Mouse (Mus musculus): ENCODE measurements around the gene Pam. TPM values are rescaled to one million over a fixed set of nuclear protein-coding genes. Genes with fewer than 3 reads are reported as not detected.

Pam gene
- polyA plus RNA-seq, 1 experiment from 2014 or later, result 8.9 TPM

DNA sequence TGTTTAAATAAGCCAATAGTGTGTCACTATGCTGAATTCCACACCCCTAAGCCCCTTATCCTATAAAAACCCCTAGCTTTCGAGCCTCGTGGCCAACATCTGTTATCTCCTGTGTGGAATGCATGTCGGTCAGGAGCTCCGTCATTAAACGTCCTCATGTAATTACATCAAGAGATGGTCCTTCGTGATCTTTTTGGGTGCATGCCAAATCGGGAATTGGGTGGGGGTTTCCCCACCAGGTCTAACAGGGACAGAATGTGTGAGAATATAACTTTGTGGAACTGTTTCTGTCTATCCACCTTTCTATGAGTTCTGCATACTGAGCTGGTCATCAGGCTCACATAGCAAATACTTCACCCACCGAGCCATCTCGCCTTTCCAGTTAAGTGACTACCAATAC lies 299.5 kb downstream of the Pam start:
- no peak for ATAC-seq (ENCODE audit: low read depth)
- Histone ChIP-seq H3K27ac (ENCODE audit: low read length) (no peak overlapping the region), H3K27me3 (ENCODE audit: control insufficient read depth, insufficient read depth, low read depth, low read length) (no peaks in the 10 kb centered on the region), H3K4me3 (ENCODE audit: low read depth, low read length) (no peak overlapping the region), H3K9ac (ENCODE audit: low read depth, low read length) (no peak overlapping the region), H3K36me3 (ENCODE audit: control insufficient read depth, insufficient read depth) (no peaks in the 10 kb centered on the region), H3K4me2 (ENCODE audit: low read depth, low read length) (no peak overlapping the region), H3K4me1 (ENCODE audit: control insufficient read depth, low read depth, low read length) (no peaks in the 10 kb centered on the region), H3K9me3 (replicated peaks; ENCODE audit: control insufficient read depth, low read length) (no peaks in the 10 kb centered on the region)
- WGBS (ENCODE audit: insufficient replicate concordance), result 73% methylated on average over 9 of the region's 9 CpGs

DNA sequence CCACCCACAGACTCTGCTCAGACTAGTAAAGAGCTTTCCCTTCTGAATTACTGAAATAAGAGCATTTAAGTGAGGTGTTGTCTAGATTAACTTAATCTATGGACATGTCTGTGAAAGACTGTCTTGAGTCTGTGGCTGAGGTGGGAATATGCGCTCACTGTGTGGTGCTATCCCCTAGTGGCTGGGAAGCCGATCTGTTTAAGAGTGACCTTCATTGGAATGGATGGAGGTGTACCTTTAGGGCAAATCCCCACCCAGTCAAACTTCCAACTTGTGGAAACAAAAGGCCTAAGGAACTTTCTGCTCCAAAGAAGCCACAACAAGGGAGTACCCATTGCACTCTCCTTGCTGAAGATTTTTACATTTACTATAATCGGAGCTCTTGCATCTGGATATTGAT lies 301.3 kb downstream of the Pam start:
- WGBS (ENCODE audit: insufficient replicate concordance), result 80% methylated on average over 3 of the region's 3 CpGs
- no peak for ATAC-seq (ENCODE audit: low read depth)
- no peaks in the 10 kb centered on the region for H3K27me3 ChIP-seq (ENCODE audit: control insufficient read depth, insufficient read depth, low read depth, low read length)
- no peak overlapping the region for H3K4me3 ChIP-seq (ENCODE audit: low read depth, low read length)
- H3K4me2 ChIP-seq (ENCODE audit: low read depth, low read length), result no peak overlapping the region
- no peaks in the 10 kb centered on the region for H3K4me1 ChIP-seq (ENCODE audit: control insufficient read depth, low read depth, low read length)
- H3K27ac ChIP-seq (ENCODE audit: low read length), result no peak overlapping the region
- no peaks in the 10 kb centered on the region for H3K36me3 ChIP-seq (ENCODE audit: control insufficient read depth, insufficient read depth)
- no peak overlapping the region for H3K9ac ChIP-seq (ENCODE audit: low read depth, low read length)
- no peaks in the 10 kb centered on the region for H3K9me3 ChIP-seq (replicated peaks; ENCODE audit: control insufficient read depth, low read length)

DNA sequence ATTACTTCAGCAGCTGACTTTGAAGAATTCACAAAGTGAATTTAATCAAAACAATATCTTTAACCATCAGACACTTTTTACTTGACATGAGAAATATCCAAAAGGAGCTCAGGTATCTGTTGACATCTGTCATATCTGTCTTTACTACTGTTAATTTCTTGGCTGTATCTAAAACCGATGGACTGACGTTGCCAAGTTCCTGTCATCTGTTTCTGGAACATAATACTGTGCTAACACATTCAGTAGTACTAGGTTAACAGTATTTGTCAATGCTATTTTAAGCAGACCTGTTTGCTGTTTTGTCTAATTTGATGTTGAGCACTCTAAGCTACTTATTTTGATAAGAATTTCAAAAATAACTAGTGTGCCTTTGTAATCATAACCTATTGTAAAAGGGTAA lies 307.0 kb downstream of the Pam start:
- no peak for ATAC-seq (ENCODE audit: low read depth)
- Histone ChIP-seq H3K9ac (ENCODE audit: low read depth, low read length) (no peak overlapping the region), H3K4me1 (ENCODE audit: control insufficient read depth, low read depth, low read length) (no peaks in the 10 kb centered on the region; the same call in 1 of the 2 replicates), H3K27me3 (ENCODE audit: control insufficient read depth, insufficient read depth, low read depth, low read length) (no peaks in the 10 kb centered on the region), H3K9me3 (replicated peaks; ENCODE audit: control insufficient read depth, low read length) (no peaks in the 10 kb centered on the region), H3K4me2 (ENCODE audit: low read depth, low read length) (no peak overlapping the region), H3K4me3 (ENCODE audit: low read depth, low read length) (no peak overlapping the region), H3K36me3 (ENCODE audit: control insufficient read depth, insufficient read depth) (no peaks in the 10 kb centered on the region; the same call in 1 of the 2 replicates), H3K27ac (ENCODE audit: low read length) (no peak overlapping the region)
- 83% methylated on average over 2 of the region's 2 CpGs for WGBS (ENCODE audit: insufficient replicate concordance)

DNA sequence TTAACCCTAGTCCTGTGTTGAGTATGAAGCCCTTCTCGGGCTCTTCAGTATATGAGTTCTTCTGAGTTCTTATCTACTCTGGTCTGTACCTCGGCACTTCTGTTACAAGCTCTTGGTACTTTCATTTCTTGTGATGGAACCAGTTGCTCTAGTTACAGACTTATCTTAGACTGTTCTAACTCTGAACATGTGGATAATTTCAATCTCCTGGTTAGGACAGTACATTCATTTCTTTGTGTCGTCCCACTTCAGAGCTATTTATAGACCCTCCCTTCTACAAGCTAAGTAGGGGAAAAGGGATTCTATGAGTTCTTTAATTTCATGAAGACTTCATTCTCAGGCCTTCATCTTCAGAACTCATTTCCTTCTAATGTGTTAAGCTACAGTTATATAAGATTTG lies 307.8 kb downstream of the Pam start:
- H3K4me3 ChIP-seq (ENCODE audit: low read depth, low read length), result no peak overlapping the region
- 58% methylated on average over 3 of the region's 3 CpGs for WGBS (ENCODE audit: insufficient replicate concordance)
- H3K36me3 ChIP-seq (ENCODE audit: control insufficient read depth, insufficient read depth), result no peaks in the 10 kb centered on the region; the same call in 1 of the 2 replicates
- no peaks in the 10 kb centered on the region for H3K27me3 ChIP-seq (ENCODE audit: control insufficient read depth, insufficient read depth, low read depth, low read length)
- H3K4me1 ChIP-seq (ENCODE audit: control insufficient read depth, low read depth, low read length), result no peaks in the 10 kb centered on the region; the same call in 1 of the 2 replicates
- no peaks in the 10 kb centered on the region for H3K9me3 ChIP-seq (replicated peaks; ENCODE audit: control insufficient read depth, low read length)
- H3K9ac ChIP-seq (ENCODE audit: low read depth, low read length), result no peak overlapping the region
- H3K27ac ChIP-seq (ENCODE audit: low read length), result no peak overlapping the region
- no peak for ATAC-seq (ENCODE audit: low read depth)
- H3K4me2 ChIP-seq (ENCODE audit: low read depth, low read length), result no peak overlapping the region

DNA sequence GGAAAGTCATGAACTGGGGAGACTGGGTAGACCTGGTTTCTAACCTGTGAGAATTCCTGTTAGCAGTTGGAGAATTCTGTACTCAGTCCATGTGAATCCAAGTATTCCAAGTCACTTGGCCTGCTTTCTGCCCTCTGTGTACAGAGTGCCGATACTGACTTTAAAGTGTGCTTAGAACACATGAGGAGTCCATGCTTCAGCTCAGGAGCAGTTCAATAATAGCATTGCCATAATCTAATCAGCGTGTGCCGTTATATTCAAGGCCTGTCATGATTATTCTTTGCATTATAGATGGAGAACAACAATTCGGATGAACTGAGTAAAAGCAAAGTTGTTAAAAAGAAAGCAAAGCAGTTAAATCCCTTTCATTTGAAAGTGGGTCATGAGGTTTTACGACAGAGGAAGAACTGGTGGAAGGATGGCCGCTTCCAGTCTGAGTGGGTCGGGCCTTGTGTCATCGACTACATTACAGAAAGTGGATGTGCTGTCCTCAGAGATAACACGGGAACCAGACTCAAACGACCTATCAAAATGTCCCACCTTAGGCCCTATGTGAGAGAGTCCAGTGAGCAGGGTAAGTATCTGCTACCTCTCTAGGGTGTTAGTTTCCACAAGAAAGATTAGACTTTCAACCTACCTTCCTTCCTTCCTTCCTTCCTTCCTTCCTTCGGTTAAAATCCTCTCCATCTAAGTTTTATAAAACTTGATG lies 309.6 kb downstream of the Pam start:
- Histone ChIP-seq H3K9ac (ENCODE audit: low read depth, low read length) (no peak overlapping the region), H3K27me3 (ENCODE audit: control insufficient read depth, insufficient read depth, low read depth, low read length) (no peaks in the 10 kb centered on the region), H3K9me3 (replicated peaks; ENCODE audit: control insufficient read depth, low read length) (no peaks in the 10 kb centered on the region), H3K27ac (ENCODE audit: low read length) (no peak overlapping the region; the same call in 1 of the 2 replicates), H3K4me1 (ENCODE audit: control insufficient read depth, low read depth, low read length) (no peaks in the 10 kb centered on the region; the same call in 1 of the 2 replicates), H3K4me3 (ENCODE audit: low read depth, low read length) (no peak overlapping the region), H3K4me2 (ENCODE audit: low read depth, low read length) (no peak overlapping the region), H3K36me3 (ENCODE audit: control insufficient read depth, insufficient read depth) (no peaks in the 10 kb centered on the region; the same call in 1 of the 2 replicates)
- peak; percentile 96 for ATAC-seq (ENCODE audit: low read depth)
- 61% methylated on average over 11 of the region's 11 CpGs for WGBS (ENCODE audit: insufficient replicate concordance)

DNA sequence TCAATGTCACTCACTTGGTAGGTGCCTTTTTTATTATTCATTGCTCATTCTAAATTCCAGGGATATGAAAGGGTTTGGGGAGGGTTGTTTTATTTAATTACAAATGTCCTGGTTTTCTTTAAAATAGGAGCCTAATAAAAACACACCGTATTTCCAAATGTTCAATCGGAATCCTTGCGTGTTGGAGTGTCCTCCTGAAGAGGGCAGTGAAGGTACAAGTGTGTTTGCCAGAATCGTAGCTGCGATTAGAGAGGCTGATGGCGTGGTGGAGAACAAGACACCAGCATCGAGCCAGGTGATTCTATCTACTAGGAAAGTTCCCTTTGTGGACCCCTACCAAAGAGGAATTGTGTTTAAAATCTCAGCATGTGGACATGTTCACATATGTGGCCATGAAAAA lies 310.5 kb downstream of the Pam start:
- 80% methylated on average over 7 of the region's 7 CpGs for WGBS (ENCODE audit: insufficient replicate concordance)
- no peak overlapping the region for H3K9ac ChIP-seq (ENCODE audit: low read depth, low read length)
- H3K27ac ChIP-seq (ENCODE audit: low read length), result no peak overlapping the region
- no peak overlapping the region for H3K4me3 ChIP-seq (ENCODE audit: low read depth, low read length)
- no peaks in the 10 kb centered on the region; the same call in 1 of the 2 replicates for H3K36me3 ChIP-seq (ENCODE audit: control insufficient read depth, insufficient read depth)
- H3K27me3 ChIP-seq (ENCODE audit: control insufficient read depth, insufficient read depth, low read depth, low read length), result no peaks in the 10 kb centered on the region
- H3K9me3 ChIP-seq (replicated peaks; ENCODE audit: control insufficient read depth, low read length), result no peaks in the 10 kb centered on the region
- no peak for ATAC-seq (ENCODE audit: low read depth)
- no peak overlapping the region for H3K4me2 ChIP-seq (ENCODE audit: low read depth, low read length)
- no peaks in the 10 kb centered on the region; the same call in 1 of the 2 replicates for H3K4me1 ChIP-seq (ENCODE audit: control insufficient read depth, low read depth, low read length)

DNA sequence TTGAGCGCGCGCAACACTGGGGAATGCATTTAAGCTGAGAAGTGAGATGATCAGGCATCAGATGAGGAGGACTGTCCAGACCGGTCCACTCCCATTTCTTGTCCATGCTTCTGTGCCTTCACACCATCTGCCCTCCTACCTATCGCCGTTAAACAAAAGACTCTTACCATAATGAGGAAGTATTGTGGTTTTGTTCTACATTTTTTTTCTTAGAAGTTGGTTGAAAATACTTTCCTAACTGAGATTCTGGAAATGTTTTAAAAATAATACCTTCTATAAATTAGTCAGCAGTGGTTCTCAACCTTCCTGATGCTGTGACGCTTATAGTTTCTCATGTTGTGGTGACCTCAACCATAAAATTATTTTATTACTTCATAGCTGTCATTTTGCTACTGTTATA lies 313.8 kb downstream of the Pam start:
- no peaks in the 10 kb centered on the region; the same call in 1 of the 2 replicates for H3K36me3 ChIP-seq (ENCODE audit: control insufficient read depth, insufficient read depth)
- WGBS (ENCODE audit: insufficient replicate concordance), result 70% methylated on average over 7 of the region's 7 CpGs
- H3K27ac ChIP-seq (ENCODE audit: low read length), result no peak overlapping the region
- no peak overlapping the region for H3K9ac ChIP-seq (ENCODE audit: low read depth, low read length)
- H3K4me2 ChIP-seq (ENCODE audit: low read depth, low read length), result no peak overlapping the region
- no peaks in the 10 kb centered on the region for H3K27me3 ChIP-seq (ENCODE audit: control insufficient read depth, insufficient read depth, low read depth, low read length)
- no peak for ATAC-seq (ENCODE audit: low read depth)
- no peaks in the 10 kb centered on the region; the same call in 1 of the 2 replicates for H3K4me1 ChIP-seq (ENCODE audit: control insufficient read depth, low read depth, low read length)
- H3K9me3 ChIP-seq (replicated peaks; ENCODE audit: control insufficient read depth, low read length), result no peaks in the 10 kb centered on the region
- no peak overlapping the region for H3K4me3 ChIP-seq (ENCODE audit: low read depth, low read length)

DNA sequence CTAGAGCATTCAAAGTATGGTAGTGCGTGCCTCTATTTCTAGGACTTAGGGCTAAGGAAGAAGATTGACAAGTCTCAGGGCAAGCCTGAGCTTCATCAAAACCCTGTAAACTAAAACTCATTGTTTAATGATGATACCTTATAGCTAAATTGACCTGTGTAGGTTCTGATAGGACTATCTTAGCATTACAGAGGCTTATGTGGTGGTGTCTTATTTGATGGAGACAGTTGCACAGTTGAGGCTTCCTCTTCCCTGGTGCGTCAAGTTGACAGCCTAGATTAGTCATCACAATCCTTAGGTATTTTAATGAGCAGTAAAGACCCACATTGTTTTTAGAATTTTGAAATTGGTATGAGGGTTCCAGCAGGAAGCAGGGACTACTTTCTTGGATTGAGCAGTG lies 321.5 kb downstream of the Pam start:
- H3K9me3 ChIP-seq (replicated peaks; ENCODE audit: control insufficient read depth, low read length), result no peaks in the 10 kb centered on the region
- no peak overlapping the region for H3K9ac ChIP-seq (ENCODE audit: low read depth, low read length)
- H3K27me3 ChIP-seq (ENCODE audit: control insufficient read depth, insufficient read depth, low read depth, low read length), result no peaks in the 10 kb centered on the region
- H3K4me2 ChIP-seq (ENCODE audit: low read depth, low read length), result no peak overlapping the region
- H3K4me1 ChIP-seq (ENCODE audit: control insufficient read depth, low read depth, low read length), result peaks cover 17% of the 10 kb centered on the region
- H3K4me3 ChIP-seq (ENCODE audit: low read depth, low read length), result no peak overlapping the region
- no peaks in the 10 kb centered on the region for H3K36me3 ChIP-seq (ENCODE audit: control insufficient read depth, insufficient read depth)
- H3K27ac ChIP-seq (ENCODE audit: low read length), result no peak overlapping the region
- WGBS (ENCODE audit: insufficient replicate concordance), result 72% methylated on average over 2 of the region's 2 CpGs
- no peak for ATAC-seq (ENCODE audit: low read depth)

DNA sequence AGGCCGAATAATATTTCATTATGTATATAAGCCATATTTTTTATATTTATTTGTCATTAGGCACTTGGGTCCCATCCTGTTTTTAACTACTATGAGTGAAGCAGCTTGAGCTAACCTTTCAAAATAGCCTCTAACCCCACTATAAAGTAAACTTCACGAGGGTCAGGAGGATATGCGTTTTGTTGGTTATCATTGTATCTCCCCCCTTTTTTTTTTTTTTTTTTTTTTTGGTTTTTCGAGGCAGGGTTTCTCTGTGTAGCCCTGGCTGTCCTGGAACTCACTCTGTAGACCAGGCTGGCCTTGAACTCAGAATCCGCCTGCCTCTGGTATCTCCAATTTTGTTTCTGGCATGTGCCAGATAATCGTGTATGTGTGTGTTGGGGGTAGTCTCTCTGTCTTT lies 322.1 kb downstream of the Pam start:
- H3K27ac ChIP-seq (ENCODE audit: low read length), result no peak overlapping the region
- H3K4me3 ChIP-seq (ENCODE audit: low read depth, low read length), result no peak overlapping the region

More for the DNA sequence above, 322.1 kb downstream of the Pam start:
- whole genome bisulfite sequencing (ENCODE audit: insufficient replicate concordance), result 61% methylated on average over 6 of the region's 6 CpGs
- Histone ChIP-seq H3K4me2 (ENCODE audit: low read depth, low read length) (no peak overlapping the region), H3K9me3 (replicated peaks; ENCODE audit: control insufficient read depth, low read length) (no peaks in the 10 kb centered on the region), H3K36me3 (ENCODE audit: control insufficient read depth, insufficient read depth) (no peaks in the 10 kb centered on the region), H3K4me1 (ENCODE audit: control insufficient read depth, low read depth, low read length) (peaks cover 20% of the 10 kb centered on the region), H3K9ac (ENCODE audit: low read depth, low read length) (no peak overlapping the region), H3K27me3 (ENCODE audit: control insufficient read depth, insufficient read depth, low read depth, low read length) (no peaks in the 10 kb centered on the region)
- no peak for ATAC-seq (ENCODE audit: low read depth)

All from liver, embryonic 16.5 days (tissue).